Comparison of ENCODE assay signal across 12 mouse cellular contexts in genomic region chr12:24933206-24933775, GRCm38 (mm10). TPM values are rescaled to one million over a fixed set of nuclear protein-coding genes. Genes with fewer than 3 reads are reported as not detected.
DNase-seq lines count a peak whose midpoint lies in the region; ATAC-seq lines count a peak whose summit lies in the region.
"Had no signal": no experiment of that assay in that cellular context is flagged by ENCODE, and none has a peak within 500 bp of the region (broad histone marks: within the 10 kb centered on the region; RNA-seq: fewer than 3 reads in every experiment).

No protein-coding gene starts in this region.

- 91% methylated on average over 1 of the region's 1 CpGs for WGBS in forebrain, embryonic 12.5 days
- WGBS in forebrain, embryonic 15.5 days = 91% methylated on average over 1 of the region's 1 CpGs
- WGBS in kidney, embryonic 15.5 days = 85% methylated on average over 1 of the region's 1 CpGs
- WGBS in hindbrain, embryonic 12.5 days = 88% methylated on average over 1 of the region's 1 CpGs
- WGBS in midbrain, embryonic 12.5 days = 78% methylated on average over 1 of the region's 1 CpGs

- H3K9me3 ChIP-seq in forebrain, embryonic 12.5 days = no peaks in the 10 kb centered on the region
- no peaks in the 10 kb centered on the region for H3K9me3 ChIP-seq in forebrain, embryonic 15.5 days
- H3K9me3 ChIP-seq in kidney, embryonic 15.5 days (replicated peaks) = no peaks in the 10 kb centered on the region
- no peaks in the 10 kb centered on the region for H3K9me3 ChIP-seq in hindbrain, embryonic 12.5 days (replicated peaks)
- no peaks in the 10 kb centered on the region for H3K9me3 ChIP-seq in midbrain, embryonic 12.5 days
- H3K9me3 ChIP-seq: liver, embryonic 12.5 days had no signal

- no peak overlapping the region for H3K4me3 ChIP-seq in forebrain, embryonic 12.5 days (replicated peaks)
- H3K4me3 ChIP-seq in forebrain, embryonic 15.5 days = no peak overlapping the region
- no peak overlapping the region for H3K4me3 ChIP-seq in kidney, embryonic 15.5 days (replicated peaks)
- H3K4me3 ChIP-seq in hindbrain, embryonic 12.5 days = no peak overlapping the region
- no peak overlapping the region for H3K4me3 ChIP-seq in midbrain, embryonic 12.5 days
- H3K4me3 ChIP-seq: liver, embryonic 12.5 days had no signal

- no peak overlapping the region for H3K4me2 ChIP-seq in forebrain, embryonic 12.5 days
- H3K4me2 ChIP-seq in forebrain, embryonic 15.5 days (replicated peaks) = no peak overlapping the region
- no peak overlapping the region for H3K4me2 ChIP-seq in kidney, embryonic 15.5 days
- no peak overlapping the region for H3K4me2 ChIP-seq in hindbrain, embryonic 12.5 days (replicated peaks)
- no peak overlapping the region for H3K4me2 ChIP-seq in midbrain, embryonic 12.5 days (replicated peaks)
- H3K4me2 ChIP-seq: liver, embryonic 12.5 days had no signal

- H3K27ac ChIP-seq in forebrain, embryonic 12.5 days = 0 out of 2 replicates have a peak overlapping the region, but pooled peaks have one; percentile 20
- H3K27ac ChIP-seq in forebrain, embryonic 15.5 days (replicated peaks) = no peak overlapping the region
- H3K27ac ChIP-seq in kidney, embryonic 15.5 days = 0 out of 2 replicates have a peak overlapping the region, but pooled peaks have one; percentile 24
- peak overlapping the region; percentile 45 for H3K27ac ChIP-seq in hindbrain, embryonic 12.5 days
- peak overlapping the region; percentile 76 for H3K27ac ChIP-seq in midbrain, embryonic 12.5 days (replicated peaks)
- H3K27ac ChIP-seq: liver, embryonic 12.5 days had no signal

- no peak for ATAC-seq in forebrain, embryonic 12.5 days (ENCODE audit: low FRiP score)
- no peak for ATAC-seq in forebrain, embryonic 15.5 days (replicated peaks)
- no peak for ATAC-seq in kidney, embryonic 15.5 days (replicated peaks; ENCODE audit: low FRiP score)
- peak; percentile 23; the same call in 1 of the 2 replicates for ATAC-seq in hindbrain, embryonic 12.5 days (ENCODE audit: low FRiP score)
- peak; percentile 48 for ATAC-seq in midbrain, embryonic 12.5 days (ENCODE audit: low FRiP score, low read depth)
- ATAC-seq: inflammation-experienced regulatory T-cells, adult 6 months; liver, embryonic 12.5 days had no signal

- H3K36me3 ChIP-seq in forebrain, embryonic 12.5 days (replicated peaks) = peaks cover 8% of the 10 kb centered on the region; the same call in 1 of the 2 replicates
- H3K36me3 ChIP-seq in forebrain, embryonic 15.5 days = peaks cover 6% of the 10 kb centered on the region; the same call in 1 of the 2 replicates
- H3K36me3 ChIP-seq in kidney, embryonic 15.5 days = 0 out of 2 replicates have a peak, but pooled peaks cover 7% of the 10 kb centered on the region
- no peaks in the 10 kb centered on the region; the same call in 1 of the 2 replicates for H3K36me3 ChIP-seq in hindbrain, embryonic 12.5 days
- H3K36me3 ChIP-seq in midbrain, embryonic 12.5 days = peaks cover 7% of the 10 kb centered on the region; the same call in 1 of the 2 replicates
- H3K36me3 ChIP-seq: liver, embryonic 12.5 days had no signal

- intact Hi-C loops in left cerebral cortex, postnatal 14 days (cut with DNase I) = no loop called here

- no peaks in the 10 kb centered on the region for H3K27me3 ChIP-seq in forebrain, embryonic 12.5 days
- no peaks in the 10 kb centered on the region for H3K27me3 ChIP-seq in forebrain, embryonic 15.5 days
- no peaks in the 10 kb centered on the region for H3K27me3 ChIP-seq in kidney, embryonic 15.5 days
- H3K27me3 ChIP-seq in hindbrain, embryonic 12.5 days = no peaks in the 10 kb centered on the region
- H3K27me3 ChIP-seq in midbrain, embryonic 12.5 days = no peaks in the 10 kb centered on the region

- no peak for DNase-seq in kidney, adult 18-20 months
- no peak for DNase-seq in left cerebral cortex, postnatal 14 days (ENCODE audit: low spot score in 2 of 2)
- no peak for DNase-seq in cerebellum, adult 11 months
- DNase-seq: lung, postnatal 10 days; spleen, adult 18-20 months had no signal

- no peak overlapping the region for H3K9ac ChIP-seq in forebrain, embryonic 12.5 days
- no peak overlapping the region for H3K9ac ChIP-seq in forebrain, embryonic 15.5 days (replicated peaks)
- no peak overlapping the region for H3K9ac ChIP-seq in kidney, embryonic 15.5 days
- no peak overlapping the region for H3K9ac ChIP-seq in hindbrain, embryonic 12.5 days
- H3K9ac ChIP-seq in midbrain, embryonic 12.5 days (replicated peaks) = no peak overlapping the region
- H3K9ac ChIP-seq: liver, embryonic 12.5 days had no signal

- peaks cover 38% of the 10 kb centered on the region for H3K4me1 ChIP-seq in forebrain, embryonic 12.5 days
- H3K4me1 ChIP-seq in forebrain, embryonic 15.5 days = peaks cover 9% of the 10 kb centered on the region
- H3K4me1 ChIP-seq in kidney, embryonic 15.5 days = peaks cover 34% of the 10 kb centered on the region
- H3K4me1 ChIP-seq in hindbrain, embryonic 12.5 days = peaks cover 25% of the 10 kb centered on the region
- peaks cover 30% of the 10 kb centered on the region for H3K4me1 ChIP-seq in midbrain, embryonic 12.5 days

RNA-seq across cellular contexts. Expression of gene Kidins220, which starts 41.4 kb away (rescaled TPM):
- 80.0 and 88.1 TPM in 2 replicates for polyA plus RNA-seq in forebrain, embryonic 12.5 days (2016; fragmentation: Nextera tagmentation; extraction: Ambion mirVana)
- polyA plus RNA-seq in forebrain, embryonic 15.5 days (2015; fragmentation: Nextera tagmentation; extraction: Ambion mirVana) = 141 and 143 TPM in 2 replicates
- polyA plus RNA-seq in kidney, embryonic 15.5 days (2015; fragmentation: Nextera tagmentation; extraction: Ambion mirVana) = 28.6 and 31.1 TPM in 2 replicates
- 103 and 106 TPM in 2 replicates for polyA plus RNA-seq in hindbrain, embryonic 12.5 days (2016; fragmentation: Nextera tagmentation; extraction: Ambion mirVana)
- polyA plus RNA-seq in midbrain, embryonic 12.5 days (2016; fragmentation: Nextera tagmentation; extraction: Ambion mirVana) = 89.0 and 100 TPM in 2 replicates
- 100 to 1,000 TPM; 281 to 285 TPM for total RNA-seq in left cerebral cortex, postnatal 14 days (2021)

Comparison
In these comparisons a context has a peak if more than half of its experiments do, and no peak if none do; other contexts are left out.
1. ATAC-seq: peak in hindbrain, embryonic 12.5 days (single experiment) and midbrain, embryonic 12.5 days (single experiment); none in forebrain, embryonic 12.5 days (single experiment), forebrain, embryonic 15.5 days (single experiment) and kidney, embryonic 15.5 days (single experiment).